ENCODE assay signal across 9 mouse cellular contexts in genomic region chr1:189786707-189787485, GRCm38 (mm10). TPM values are rescaled to one million over a fixed set of nuclear protein-coding genes. Genes with fewer than 3 reads are reported as not detected.
DNase-seq lines count a peak whose midpoint lies in the region; ATAC-seq lines count a peak whose summit lies in the region.
"Had no signal": no experiment of that assay in that cellular context is flagged by ENCODE, and none has a peak within 500 bp of the region (broad histone marks: within the 10 kb centered on the region; RNA-seq: fewer than 3 reads in every experiment).

No protein-coding gene starts in this region.

- peak; percentile 69 for DNase-seq in kidney, postnatal 10 days
- no peak for DNase-seq in kidney, adult 8-10 months
- peak; percentile 60 to 62 for DNase-seq in left cerebral cortex, postnatal 14 days (ENCODE audit: low spot score in 2 of 2)
- peak; percentile 67 for DNase-seq in right cerebral cortex, postnatal 25 days
- no peak for DNase-seq in retina, postnatal 1 day
- no peak for DNase-seq in urinary bladder, adult 18-20 months (ENCODE audit: low spot score in 2 of 2)
- DNase-seq: liver, embryonic 13.5 days had no signal

- intact Hi-C loops in left cerebral cortex, postnatal 14 days (cut with DNase I) = no loop called here

- ATAC-seq in frontal cortex, adult (ENCODE audit: low TSS enrichment) = peak; percentile 56; the same call in 1 of the 2 replicates
- ATAC-seq: forebrain, embryonic 14.5 days had no signal

RNA-seq across cellular contexts. Expression of gene Ptpn14, which starts 58.8 kb away (rescaled TPM):
- total RNA-seq in left cerebral cortex, postnatal 14 days (2021) = 10 to 100 TPM; 10.3 to 11.5 TPM

Comparison
In these comparisons a context has a peak if more than half of its experiments do, and no peak if none do; other contexts are left out.
1. DNase-seq: peak in kidney, postnatal 10 days (single experiment), left cerebral cortex, postnatal 14 days (2 of 2) and right cerebral cortex, postnatal 25 days (single experiment); none in kidney, adult 8-10 months (0 of 2), retina, postnatal 1 day (single experiment) and urinary bladder, adult 18-20 months (0 of 2).